Mouse (Mus musculus): ENCODE results near the gene Hoxd4. TPM values are rescaled to one million over a fixed set of nuclear protein-coding genes. Genes with fewer than 3 reads are reported as not detected.

The Hoxd4 gene
- total and polyA plus RNA-seq, 2 experiments from 2014 or later, result not detected

DNA sequence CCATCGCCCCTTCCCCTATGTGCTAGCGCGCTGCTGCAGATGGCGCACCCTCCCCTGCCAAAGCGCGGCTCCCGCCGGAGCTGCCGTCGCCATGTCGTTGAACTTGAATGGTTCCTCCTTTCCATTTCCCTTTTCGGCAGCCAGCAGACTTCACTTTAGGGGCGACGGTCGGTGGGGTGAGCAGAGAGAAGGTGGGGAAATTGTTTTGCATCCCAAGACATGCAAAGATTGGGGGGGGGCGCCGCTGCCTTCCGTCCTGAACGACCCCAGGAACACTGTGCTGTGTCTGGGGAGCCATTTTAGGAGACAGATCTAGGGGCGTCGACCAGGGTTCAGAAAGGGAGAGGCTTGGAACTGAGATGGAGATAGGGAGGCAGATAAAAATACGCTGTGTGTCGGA, 31.7 kb upstream of the Hoxd4 start:
- H3K9me3 ChIP-seq (ENCODE audit: low read length), result no peaks in the 10 kb centered on the region
- H3K27me3 ChIP-seq (ENCODE audit: insufficient read depth, low read length), result peaks cover 94% of the 10 kb centered on the region
- no peak overlapping the region for H3K4me3 ChIP-seq (ENCODE audit: low read depth, low read length)
- 0% methylated on average over 19 of the region's 23 CpGs for WGBS
- no peaks in the 10 kb centered on the region for H3K4me1 ChIP-seq (ENCODE audit: insufficient read depth)
- no peak overlapping the region for H3K4me2 ChIP-seq (ENCODE audit: low read depth)
- no peaks in the 10 kb centered on the region for H3K36me3 ChIP-seq (ENCODE audit: insufficient read depth)
- no peak overlapping the region for H3K27ac ChIP-seq (ENCODE audit: low read depth, low read length)
- ATAC-seq, result no peak
- no peak for DNase-seq
- no peak overlapping the region for H3K9ac ChIP-seq
- TF ChIP-seq CTCF (IDR thresholded peaks at IDR 0.05; ENCODE audit: low read depth), result no peak

- no peak overlapping the region for H3K27ac ChIP-seq (ENCODE audit: low read depth, low read length)
- ATAC-seq (no peak), DNase-seq (no peak)
- no peak for TF ChIP-seq CTCF (IDR thresholded peaks at IDR 0.05; ENCODE audit: low read depth)
- H3K9ac ChIP-seq, result no peak overlapping the region
- H3K9me3 ChIP-seq (ENCODE audit: low read length), result no peaks in the 10 kb centered on the region
- H3K4me1 ChIP-seq (ENCODE audit: insufficient read depth), result no peaks in the 10 kb centered on the region
- H3K27me3 ChIP-seq (ENCODE audit: insufficient read depth, low read length), result peaks cover 94% of the 10 kb centered on the region
- H3K4me2 ChIP-seq (ENCODE audit: low read depth), result no peak overlapping the region
- 2% methylated on average over 21 of the region's 21 CpGs for WGBS
- H3K36me3 ChIP-seq (ENCODE audit: insufficient read depth), result no peaks in the 10 kb centered on the region
- no peak overlapping the region for H3K4me3 ChIP-seq (ENCODE audit: low read depth, low read length)
Measured at GRCm38 (mm10) chr2:74680561-74681398, 30.9 kb upstream of the Hoxd4 start.

DNA sequence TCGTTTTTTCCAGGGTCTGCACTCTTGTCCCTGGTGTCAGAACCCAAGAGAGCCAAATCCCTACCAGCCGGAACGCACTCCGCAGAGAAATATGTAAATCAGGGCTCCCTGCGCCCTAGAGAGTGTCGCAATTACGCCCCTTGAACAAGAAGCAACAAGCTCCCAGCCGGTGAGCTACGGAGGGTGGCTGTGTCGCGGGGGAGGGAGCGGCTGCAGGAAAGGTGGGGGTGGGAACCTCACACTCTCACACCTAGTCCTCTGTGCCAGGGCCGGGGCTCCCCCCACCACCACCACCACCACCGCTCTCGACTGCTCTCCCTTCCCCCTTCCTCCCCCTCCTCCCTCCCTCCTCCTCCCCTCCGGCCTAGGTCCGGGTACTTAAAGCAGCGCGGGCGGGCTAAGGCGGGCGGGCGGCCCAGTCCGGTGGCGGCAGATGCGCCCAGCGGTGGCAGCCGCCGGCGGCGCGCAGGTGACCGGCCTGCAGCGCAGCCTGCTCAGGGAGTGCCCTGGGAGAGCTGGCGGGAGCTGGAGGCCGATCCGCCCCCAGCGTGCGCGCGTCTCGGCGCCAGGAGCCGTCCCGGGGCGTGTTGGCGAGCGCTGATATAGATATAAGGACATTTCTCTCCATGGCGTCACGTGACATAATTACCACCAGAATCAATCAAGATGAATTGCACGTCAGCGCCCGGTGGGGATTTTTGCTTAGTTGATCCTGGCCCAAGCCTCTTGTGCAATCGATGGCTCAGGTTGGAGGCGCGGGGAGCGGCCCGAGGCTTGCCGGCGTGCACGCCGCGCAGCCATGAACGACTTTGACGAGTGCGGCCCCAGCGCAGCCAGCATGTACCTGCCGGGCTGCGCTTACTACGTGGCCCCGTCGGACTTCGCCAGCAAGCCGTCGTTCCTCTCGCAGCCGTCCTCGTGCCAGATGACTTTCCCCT, 29.9 kb upstream of the Hoxd4 start:
- H3K27me3 ChIP-seq (ENCODE audit: insufficient read depth, low read length), result peaks cover 92% of the 10 kb centered on the region
- no peak for TF ChIP-seq CTCF (IDR thresholded peaks at IDR 0.05; ENCODE audit: low read depth)
- H3K9ac ChIP-seq, result no peak overlapping the region
- H3K4me1 ChIP-seq (ENCODE audit: insufficient read depth), result no peaks in the 10 kb centered on the region
- WGBS, result 3% methylated on average over 77 of the region's 78 CpGs
- 0 out of 2 replicates have a peak overlapping the region, but pooled peaks have one; percentile 10 for H3K4me2 ChIP-seq (ENCODE audit: low read depth)
- no peaks in the 10 kb centered on the region for H3K36me3 ChIP-seq (ENCODE audit: insufficient read depth)
- no peak overlapping the region for H3K27ac ChIP-seq (ENCODE audit: low read depth, low read length)
- peak overlapping the region; percentile 16 for H3K4me3 ChIP-seq (ENCODE audit: low read depth, low read length)
- no peaks in the 10 kb centered on the region for H3K9me3 ChIP-seq (ENCODE audit: low read length)
- peak; percentile 24; the same call in 1 of the 2 replicates for ATAC-seq
- DNase-seq, result no peak

DNA sequence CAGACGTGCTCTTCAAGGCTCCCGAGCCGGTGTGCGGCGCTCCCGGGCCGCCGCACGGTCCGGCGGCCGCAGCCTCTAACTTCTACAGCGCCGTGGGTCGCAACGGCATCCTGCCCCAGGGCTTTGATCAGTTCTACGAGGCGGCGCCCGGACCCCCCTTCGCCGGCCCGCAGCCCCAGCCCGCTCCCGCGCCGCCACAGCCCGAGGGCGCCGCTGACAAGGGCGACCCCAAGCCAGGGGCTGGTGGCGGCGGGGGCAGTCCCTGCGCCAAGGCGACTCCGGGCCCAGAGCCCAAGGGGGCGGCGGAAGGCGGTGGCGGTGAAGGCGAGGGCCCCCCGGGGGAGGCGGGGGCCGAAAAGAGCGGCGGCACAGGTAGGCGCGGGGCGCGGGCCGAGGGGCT, 28.9 kb upstream of the Hoxd4 start:
- no peak overlapping the region for H3K27ac ChIP-seq (ENCODE audit: low read depth, low read length)
- TF ChIP-seq CTCF (IDR thresholded peaks at IDR 0.05; ENCODE audit: low read depth), result no peak
- H3K4me3 ChIP-seq (ENCODE audit: low read depth, low read length), result no peak overlapping the region; the same call in 1 of the 2 replicates
- H3K27me3 ChIP-seq (ENCODE audit: insufficient read depth, low read length), result peaks cover 92% of the 10 kb centered on the region
- no peaks in the 10 kb centered on the region for H3K9me3 ChIP-seq (ENCODE audit: low read length)
- no peak for DNase-seq
- no peak overlapping the region for H3K9ac ChIP-seq
- WGBS, result 2% methylated on average over 30 of the region's 51 CpGs
- no peaks in the 10 kb centered on the region for H3K4me1 ChIP-seq (ENCODE audit: insufficient read depth)
- ATAC-seq, result no peak
- no peaks in the 10 kb centered on the region for H3K36me3 ChIP-seq (ENCODE audit: insufficient read depth)
- H3K4me2 ChIP-seq (ENCODE audit: low read depth), result 0 out of 2 replicates have a peak overlapping the region, but pooled peaks have one; percentile 10

DNA sequence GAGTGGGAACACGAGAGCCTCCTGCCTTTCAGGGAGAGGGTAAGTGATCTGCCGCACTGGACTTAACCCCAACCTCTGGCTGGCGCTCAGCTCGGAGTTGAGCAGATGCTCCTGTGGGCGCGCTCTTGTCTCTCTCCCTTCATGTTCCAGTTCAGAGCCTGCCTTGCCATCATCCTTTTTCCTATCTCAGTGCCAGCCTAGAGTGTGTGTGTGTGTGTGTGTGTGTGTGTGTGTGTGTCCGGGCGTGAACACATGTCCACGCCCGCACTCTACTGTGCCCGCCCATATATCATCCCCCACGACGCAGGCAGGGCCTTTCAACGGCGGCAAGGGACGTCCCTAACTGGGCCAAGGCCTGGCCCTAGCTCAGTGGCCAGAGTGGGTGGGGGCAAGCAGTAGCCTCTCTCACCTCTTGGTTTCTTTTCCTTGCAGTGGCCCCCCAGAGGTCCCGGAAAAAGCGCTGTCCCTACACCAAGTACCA, 28.2 kb upstream of the Hoxd4 start:
- Histone ChIP-seq H3K9ac (no peak overlapping the region), H3K9me3 (ENCODE audit: low read length) (no peaks in the 10 kb centered on the region), H3K4me2 (ENCODE audit: low read depth) (no peak overlapping the region), H3K4me1 (ENCODE audit: insufficient read depth) (no peaks in the 10 kb centered on the region), H3K36me3 (ENCODE audit: insufficient read depth) (no peaks in the 10 kb centered on the region), H3K27me3 (ENCODE audit: insufficient read depth, low read length) (peaks cover 92% of the 10 kb centered on the region), H3K4me3 (ENCODE audit: low read depth, low read length) (no peak overlapping the region), H3K27ac (ENCODE audit: low read depth, low read length) (no peak overlapping the region)
- no peak for TF ChIP-seq CTCF (IDR thresholded peaks at IDR 0.05; ENCODE audit: low read depth)
- DNase-seq (no peak), ATAC-seq (no peak)
- WGBS, result 1% methylated on average over 18 of the region's 18 CpGs

GRCm38 (mm10) chr2:74684106-74684505, 27.6 kb upstream of the Hoxd4 start:
- Histone ChIP-seq H3K27ac (ENCODE audit: low read depth, low read length) (no peak overlapping the region), H3K9me3 (ENCODE audit: low read length) (no peaks in the 10 kb centered on the region), H3K4me3 (ENCODE audit: low read depth, low read length) (no peak overlapping the region), H3K9ac (no peak overlapping the region), H3K36me3 (ENCODE audit: insufficient read depth) (no peaks in the 10 kb centered on the region), H3K4me2 (ENCODE audit: low read depth) (no peak overlapping the region), H3K27me3 (ENCODE audit: insufficient read depth, low read length) (peaks cover 93% of the 10 kb centered on the region), H3K4me1 (ENCODE audit: insufficient read depth) (no peaks in the 10 kb centered on the region)
- no peak for DNase-seq
- TF ChIP-seq CTCF (IDR thresholded peaks at IDR 0.05; ENCODE audit: low read depth), result no peak
- ATAC-seq, result no peak
- 2% methylated on average over 12 of the region's 12 CpGs for WGBS

All from forebrain, postnatal 0 days (tissue).